Mouse (Mus musculus): Measurements from ENCODE around the gene Usp53. TPM values are rescaled to one million over a fixed set of nuclear protein-coding genes. Genes with fewer than 3 reads are reported as not detected.
"Not testable (repeated sequence)": the region's sequence is repeated elsewhere in the genome, so short reads cannot be mapped to it uniquely, and the experiment has no call there.

Gene Usp53
- total RNA-seq, 2 experiments from 2014 or later = 19.7 to 24.0 TPM

- DNase-seq = no peak
Observed at GRCm38 (mm10) chr3:122950129-122950528, 34.2 kb downstream of the Usp53 start.

- DNase-seq = peak; percentile 31
Observed at GRCm38 (mm10) chr3:122943387-122943890, 40.9 kb downstream of the Usp53 start.

- peak; percentile 58 for DNase-seq
Observed at GRCm38 (mm10) chr3:122939215-122939614, 45.1 kb downstream of the Usp53 start.

GRCm38 (mm10) chr3:122937176-122937575 is 47.1 kb downstream of the Usp53 start:
- DNase-seq = not testable (repeated sequence)

- DNase-seq = no peak
Observed at GRCm38 (mm10) chr3:122932466-122932865, 51.8 kb downstream of the Usp53 start.

- no peak for DNase-seq
Observed at GRCm38 (mm10) chr3:122929723-122930122, 54.6 kb downstream of the Usp53 start.

- DNase-seq = peak; percentile 98
Observed at GRCm38 (mm10) chr3:122924009-122924914, 60.0 kb downstream of the Usp53 start, which contains the start of gene 1810037I17Rik. Gene 1810037I17Rik (plus strand): TSS chr3:122924203.

- DNase-seq = no peak
Observed at GRCm38 (mm10) chr3:122923147-122923546, 61.2 kb downstream of the Usp53 start.

GRCm38 (mm10) chr3:122921676-122922527 is 62.4 kb downstream of the Usp53 start:
- DNase-seq = peak; percentile 34

GRCm38 (mm10) chr3:122920572-122921435 is 63.5 kb downstream of the Usp53 start:
- no peak for DNase-seq

- no peak for DNase-seq
Observed at GRCm38 (mm10) chr3:122919260-122919659, 65.0 kb downstream of the Usp53 start, which contains the start of gene Gm10959. Gene Gm10959 (minus strand): TSS chr3:122919360.

- DNase-seq = no peak
Observed at GRCm38 (mm10) chr3:122918672-122919071, 65.6 kb downstream of the Usp53 start.

GRCm38 (mm10) chr3:122916191-122916680 is 68.1 kb downstream of the Usp53 start:
- no peak for DNase-seq

- DNase-seq = no peak
Observed at GRCm38 (mm10) chr3:122915493-122915892, 68.8 kb downstream of the Usp53 start.

GRCm38 (mm10) chr3:122907841-122908240 is 76.5 kb downstream of the Usp53 start:
- DNase-seq = peak; percentile 18

GRCm38 (mm10) chr3:122903746-122904433 is 80.4 kb downstream of the Usp53 start:
- DNase-seq = peak; percentile 67

GRCm38 (mm10) chr3:122898254-122898653 is 86.1 kb downstream of the Usp53 start:
- DNase-seq = no peak

- no peak for DNase-seq
Observed at GRCm38 (mm10) chr3:122895189-122895731, 89.0 kb downstream of the Usp53 start.

- DNase-seq = no peak
Observed at GRCm38 (mm10) chr3:122894772-122895171, 89.5 kb downstream of the Usp53 start, which contains the start of gene Fabp2. Gene Fabp2 (plus strand): TSS chr3:122895072.

- DNase-seq = no peak
Observed at GRCm38 (mm10) chr3:122888371-122888819, 95.9 kb downstream of the Usp53 start.
